Mouse (Mus musculus): Measurements from ENCODE around the gene Samd1. TPM values are rescaled to one million over a fixed set of nuclear protein-coding genes. Genes with fewer than 3 reads are reported as not detected.

The Samd1 gene
- total RNA-seq, 2 experiments from 2014 or later, result 45.1 to 45.4 TPM

GRCm38 (mm10) chr8:84046505-84046904 is 49.0 kb downstream of the Samd1 start:
- DNase-seq (ENCODE audit: low spot score in 2 of 2), result no peak

DNA sequence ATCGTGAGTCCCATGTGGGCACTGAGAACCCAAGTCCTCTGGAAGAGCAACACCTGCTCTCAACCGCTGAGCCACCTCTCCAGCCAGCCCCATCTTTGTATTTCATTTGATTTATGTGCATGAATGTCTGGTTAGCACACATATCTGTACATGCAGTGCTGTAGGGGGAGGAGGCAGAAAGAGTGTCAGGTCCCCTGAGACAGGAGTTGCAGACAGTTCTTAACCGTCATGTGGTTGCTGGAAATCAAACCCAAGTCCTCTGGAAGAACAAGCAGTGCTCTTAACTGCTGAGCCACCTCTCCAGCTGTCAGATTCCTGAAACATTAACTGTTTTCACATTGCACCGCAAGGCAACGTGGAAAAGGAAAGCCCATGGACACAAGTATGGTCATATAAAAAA is 50.7 kb downstream of the Samd1 start:
- no peak for DNase-seq (ENCODE audit: low spot score in 2 of 2)

Small RNAs within 50 kb of the gene (microRNA-seq; reads per million reads assigned to microRNA genes)
- 1.7 reads per million in 2 experiments for gene Mir1199
- gene Mir8111, result 9.9 to 10.7 reads per million in 2 experiments

Other genes starting within 250 kb of the Samd1 start
- gene Adgrl1, start 97.6 kb upstream of the Samd1 start, total RNA-seq (2021), result 100 to 1,000 TPM; 348 to 367 TPM
- gene Gm10644, start 42.5 kb upstream of the Samd1 start, total RNA-seq (2021), result under 1 TPM; 0.53 to 0.66 TPM
- gene Asf1b, start 42.2 kb upstream of the Samd1 start, total RNA-seq (2021), result under 1 TPM; 0.37 to 0.42 TPM
- gene Prkaca, start 24.7 kb upstream of the Samd1 start, total RNA-seq (2021), result 100 to 1,000 TPM; 259 to 269 TPM
- gene 1700067K01Rik, start 3.8 kb downstream of the Samd1 start, total RNA-seq (2021), result under 1 TPM; 0.42 to 0.53 TPM
- under 1 TPM in 1 of 2 experiments, not detected in 1; 0.61 TPM for gene 2210011C24Rik, start 14.5 kb downstream of the Samd1 start, total RNA-seq (2021)
- 1 to 10 TPM; 1.8 to 2.7 TPM for gene Palm3, start 23.8 kb downstream of the Samd1 start, total RNA-seq (2021)
- under 1 TPM; 0.30 to 0.52 TPM for gene Il27ra, start 44.9 kb downstream of the Samd1 start, total RNA-seq (2021)
- gene Rln3, start 47.3 kb downstream of the Samd1 start, total RNA-seq (2021), result not detected
- gene Gm10643, start 67.5 kb downstream of the Samd1 start, total RNA-seq (2021), result 1 to 10 TPM; 2.9 to 3.5 TPM
- gene Rfx1, start 69.2 kb downstream of the Samd1 start, total RNA-seq (2021), result 10 to 100 TPM; 23.1 to 25.3 TPM
- gene Dcaf15, start 107.1 kb downstream of the Samd1 start, total RNA-seq (2021), result 10 to 100 TPM; 17.7 to 18.2 TPM
- gene Podnl1, start 128.3 kb downstream of the Samd1 start, total RNA-seq (2021), result not detected
- 10 to 100 TPM; 47.1 to 55.6 TPM for gene Cc2d1a, start 150.3 kb downstream of the Samd1 start, total RNA-seq (2021)
- gene 4930432K21Rik, start 150.4 kb downstream of the Samd1 start, total RNA-seq (2021), result 1 to 10 TPM; 2.0 to 3.1 TPM
- 1 to 10 TPM in 1 of 2 experiments, under 1 TPM in 1; 0.70 to 2.0 TPM for gene Nanos3, start 187.5 kb downstream of the Samd1 start, total RNA-seq (2021)
- 10 to 100 TPM; 16.8 to 19.1 TPM for gene Zswim4, start 239.4 kb downstream of the Samd1 start, total RNA-seq (2021)